Mouse (Mus musculus): ENCODE measurements around the gene Blm.

- no peak for TF ChIP-seq CTCF (conservative IDR thresholded peaks at IDR 0.05; ENCODE audit: low read length)
- TF ChIP-seq POU5F1 (IDR thresholded peaks at IDR 0.05; ENCODE audit: borderline replicate concordance, low read length), result no peak
- TF ChIP-seq NANOG (IDR thresholded peaks at IDR 0.05; ENCODE audit: borderline replicate concordance, low read length), result no peak
Observed at GRCm38 (mm10) chr7:80534291-80535008, 469 bp downstream of the Blm start.
